Mouse (Mus musculus): ENCODE results near the gene Hnrnpr.

- TF ChIP-seq MAFK (IDR thresholded peaks at IDR 0.05; ENCODE audit: insufficient read depth, low read depth, low read length) (no peak), ZC3H11A (IDR thresholded peaks at IDR 0.05; ENCODE audit: borderline replicate concordance, low read depth, low read length) (no peak), ZNF384 (IDR thresholded peaks at IDR 0.05; ENCODE audit: low read depth, low read length) (no peak), CHD2 (IDR thresholded peaks at IDR 0.05; ENCODE audit: low read depth, low read length) (no peak)
These were observed 19.1 kb upstream of the Hnrnpr start for GRCm38 (mm10) chr4:136291692-136292091.
